Mouse (Mus musculus) forebrain, embryonic 11.5 days (tissue): ENCODE measurements around the gene Bcl6. TPM values are rescaled to one million over a fixed set of nuclear protein-coding genes. Genes with fewer than 3 reads are reported as not detected.
A peak's percentile ranks its signal among the peaks of the same experiment; 100 is the strongest.

ENCODE experiments used
- ATAC-seq: fragments of 200-750 bp; cut with Nextera tagmentation; replicated peaks from 2 replicates; pipeline ENCODE4 v1.8.0; 2017; ENCODE audit warnings: moderate TSS enrichment; ENCODE audit not compliant: low FRiP score
- DNase-seq: peaks from one replicate; pipeline ENCODE4 v3.0.0-alpha.2; 2017; ENCODE audit warnings: low spot score
- H3K27ac ChIP-seq: fragments of 300-500 bp; sonication (generic); 2 replicates; pipeline ENCODE4 v1.5.1; 2014; ENCODE audit warnings: low read depth, low read length
- H3K27me3 ChIP-seq: fragments of 300-500 bp; sonication (generic); 2 replicates; pipeline ENCODE4 v1.6.1; 2014; ENCODE audit warnings: mild to moderate bottlenecking, low read length, mixed read lengths; ENCODE audit not compliant: control insufficient read depth, insufficient read depth
- H3K36me3 ChIP-seq: fragments of 300-500 bp; sonication (generic); 2 replicates; pipeline ENCODE4 v1.6.1; 2014; ENCODE audit warnings: mild to moderate bottlenecking, low read length, moderate library complexity, mixed read lengths; ENCODE audit not compliant: control insufficient read depth, insufficient read depth
- H3K4me1 ChIP-seq: fragments of 300-500 bp; sonication (generic); replicated peaks from 2 replicates; pipeline ENCODE4 v1.6.1; 2014; ENCODE audit warnings: low read length, mixed read lengths; ENCODE audit not compliant: control insufficient read depth, insufficient read depth
- H3K4me2 ChIP-seq: fragments of 300-500 bp; sonication (generic); 2 replicates; pipeline ENCODE4 v1.6.1; 2014; ENCODE audit warnings: low read depth, mild to moderate bottlenecking, low read length, moderate library complexity, mixed read lengths; ENCODE audit not compliant: severe bottlenecking
- H3K4me3 ChIP-seq: fragments of 300-500 bp; sonication (generic); 2 replicates; pipeline ENCODE4 v1.5.1; 2014; ENCODE audit warnings: low read depth, low read length
- H3K9ac ChIP-seq: fragments of 300-500 bp; sonication (generic); 2 replicates; pipeline ENCODE4 v1.6.1; 2014; ENCODE audit warnings: low read length
- H3K9me3 ChIP-seq: fragments of 300-500 bp; sonication (generic); 2 replicates; pipeline ENCODE4 v1.6.1; 2016; ENCODE audit warnings: low read length, mixed read lengths; ENCODE audit not compliant: control insufficient read depth
- WGBS: fragments of 180-500 bp; shearing (Covaris S2); extraction: QIAGEN DNeasy Blood & Tissue Kit; methylation state at CpG from one replicate; pipeline ENCODE4 v1.1.7; 2014; 5-methylcytosine and 5-hydroxymethylcytosine counted together
- polyA plus RNA-seq: library from polyadenylated mRNA; unstranded; fragments of >200 nt; fragmentation: Nextera tagmentation; extraction: Ambion mirVana; gene quantifications from 2 replicates; pipeline ENCODE4 v1.2.1, GENCODE M21; 2014

Bcl6 gene
- polyA plus RNA-seq, 1 experiment from 2014 or later, result 0.24 TPM

GRCm38 (mm10) chr16:23997228-23997627 is 8.6 kb upstream of the Bcl6 start:
- Histone ChIP-seq H3K27me3 (no peaks in the 10 kb centered on the region), H3K4me2 (no peak overlapping the region), H3K9ac (no peak overlapping the region), H3K9me3 (no peaks in the 10 kb centered on the region), H3K4me3 (no peak overlapping the region), H3K36me3 (no peaks in the 10 kb centered on the region), H3K4me1 (no peaks in the 10 kb centered on the region), H3K27ac (no peak overlapping the region)
- DNase-seq (no peak), ATAC-seq (no peak)
- WGBS, result 89% methylated on average over 3 of the region's 3 CpGs

- DNase-seq, result no peak
Observed at GRCm38 (mm10) chr16:23996342-23996741, 7.7 kb upstream of the Bcl6 start.

GRCm38 (mm10) chr16:23993351-23994321 is 5.0 kb upstream of the Bcl6 start:
- no peaks in the 10 kb centered on the region for H3K9me3 ChIP-seq
- H3K36me3 ChIP-seq, result no peaks in the 10 kb centered on the region
- DNase-seq (no peak), ATAC-seq (no peak)
- H3K27ac ChIP-seq, result no peak overlapping the region
- H3K4me3 ChIP-seq, result no peak overlapping the region
- H3K9ac ChIP-seq, result no peak overlapping the region
- H3K4me2 ChIP-seq, result no peak overlapping the region
- peaks cover 2% of the 10 kb centered on the region; the same call in 1 of the 2 replicates for H3K4me1 ChIP-seq
- WGBS, result 63% methylated on average over 17 of the region's 17 CpGs
- H3K27me3 ChIP-seq, result no peaks in the 10 kb centered on the region

More at GRCm38 (mm10) chr16:23996342-23996741, 7.7 kb upstream of the Bcl6 start:
- WGBS, result 91% methylated on average over 7 of the region's 7 CpGs
- no peak overlapping the region for H3K4me2 ChIP-seq
- no peak overlapping the region for H3K27ac ChIP-seq
- no peaks in the 10 kb centered on the region for H3K36me3 ChIP-seq
- H3K4me1 ChIP-seq, result no peaks in the 10 kb centered on the region
- no peak for ATAC-seq
- no peaks in the 10 kb centered on the region for H3K27me3 ChIP-seq
- no peaks in the 10 kb centered on the region for H3K9me3 ChIP-seq
- H3K4me3 ChIP-seq, result no peak overlapping the region
- no peak overlapping the region for H3K9ac ChIP-seq

DNA sequence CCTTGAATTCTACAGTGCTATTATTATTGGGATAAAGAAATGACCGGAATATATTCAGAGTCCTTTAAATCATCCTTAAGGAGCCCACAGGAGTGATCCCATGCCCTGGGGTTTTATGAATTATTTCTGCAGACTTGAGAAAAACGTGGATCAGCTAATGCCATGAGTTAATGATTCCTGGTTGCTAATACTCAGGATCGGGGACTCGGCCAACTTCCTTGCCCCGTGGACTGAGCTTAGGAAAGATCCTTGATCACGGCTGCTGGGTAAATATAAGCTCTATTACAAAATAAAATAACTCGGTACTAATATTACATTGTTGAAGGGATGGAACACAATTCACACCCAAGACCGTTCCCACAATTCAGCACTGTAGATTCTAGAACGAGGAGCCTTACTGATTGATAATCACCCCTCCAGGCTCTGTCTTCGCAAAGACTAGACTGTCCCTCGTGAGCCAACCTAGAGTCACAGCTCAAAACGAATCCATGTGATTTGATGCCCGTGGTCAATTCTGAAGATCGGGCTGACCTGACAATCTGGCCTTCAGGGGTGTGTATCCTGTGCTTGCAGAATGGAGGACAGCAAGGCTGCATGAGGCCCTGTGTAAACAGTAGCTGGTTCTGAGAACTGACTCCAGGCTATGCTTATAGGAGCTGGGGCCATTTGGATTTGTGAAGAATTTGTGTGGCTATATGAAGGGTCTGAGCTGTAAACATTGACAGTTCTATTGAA is 3.4 kb upstream of the Bcl6 start:
- H3K9me3 ChIP-seq, result no peaks in the 10 kb centered on the region
- DNase-seq, result no peak
- no peak overlapping the region for H3K4me3 ChIP-seq
- H3K27ac ChIP-seq, result no peak overlapping the region
- WGBS, result 86% methylated on average over 14 of the region's 14 CpGs
- ATAC-seq, result no peak
- H3K4me2 ChIP-seq, result no peak overlapping the region
- H3K4me1 ChIP-seq, result peaks cover 3% of the 10 kb centered on the region; the same call in 1 of the 2 replicates
- H3K9ac ChIP-seq, result no peak overlapping the region
- H3K27me3 ChIP-seq, result no peaks in the 10 kb centered on the region
- H3K36me3 ChIP-seq, result no peaks in the 10 kb centered on the region

GRCm38 (mm10) chr16:23991170-23991569 is 2.5 kb upstream of the Bcl6 start:
- Histone ChIP-seq H3K9me3 (no peaks in the 10 kb centered on the region), H3K27me3 (peaks cover 2% of the 10 kb centered on the region; the same call in 1 of the 2 replicates), H3K36me3 (no peaks in the 10 kb centered on the region), H3K4me3 (no peak overlapping the region), H3K27ac (no peak overlapping the region), H3K9ac (no peak overlapping the region), H3K4me1 (peaks cover 5% of the 10 kb centered on the region; the same call in 1 of the 2 replicates), H3K4me2 (no peak overlapping the region)
- 1% methylated on average over 4 of the region's 4 CpGs for WGBS
- no peak for ATAC-seq
- DNase-seq, result peak; percentile 90

DNA sequence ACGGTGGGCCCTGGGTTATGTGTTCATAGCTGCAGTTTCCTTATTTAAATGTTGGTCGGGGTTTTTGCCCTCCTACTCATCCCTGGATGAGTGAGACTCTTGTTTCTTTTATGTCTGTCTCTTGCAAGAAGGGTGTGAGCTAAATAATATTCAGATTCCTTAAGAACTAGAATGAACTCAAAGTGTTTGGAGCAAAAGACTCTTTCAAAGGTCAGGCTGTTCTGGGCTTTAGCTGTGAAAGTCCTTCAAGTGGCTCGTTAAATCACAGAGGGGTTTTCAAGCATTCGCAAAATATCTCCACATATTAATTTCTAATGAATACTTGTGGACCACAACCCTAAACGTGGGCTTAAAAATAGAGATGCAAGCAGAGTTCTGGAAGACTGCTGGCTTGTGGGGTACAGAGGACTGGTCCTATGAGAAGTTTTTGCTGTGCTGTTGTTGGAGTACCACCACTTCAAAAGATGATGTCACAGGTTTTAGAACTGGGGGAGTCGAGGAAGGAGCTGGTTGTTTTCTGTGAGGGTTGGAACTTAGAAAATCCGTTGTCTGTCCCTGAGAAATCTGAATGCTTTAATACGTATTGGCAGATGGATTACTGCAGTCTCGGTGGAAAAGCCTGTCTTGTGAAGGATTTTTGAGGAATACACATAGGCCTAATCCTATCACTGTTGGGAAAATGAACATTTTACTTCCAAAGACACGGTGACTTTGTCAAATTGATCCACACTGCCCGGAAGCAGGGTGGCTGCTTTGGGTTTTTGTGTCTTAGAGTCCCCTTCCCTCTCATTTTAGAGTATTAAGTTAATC is 1.7 kb upstream of the Bcl6 start:
- peaks cover 9% of the 10 kb centered on the region for H3K27me3 ChIP-seq
- H3K27ac ChIP-seq, result no peak overlapping the region
- H3K4me1 ChIP-seq, result peaks cover 5% of the 10 kb centered on the region; the same call in 1 of the 2 replicates
- H3K9ac ChIP-seq, result peak overlapping the region; percentile 83
- peak overlapping the region; percentile 86 for H3K4me2 ChIP-seq
- DNase-seq (no peak), ATAC-seq (no peak)
- no peaks in the 10 kb centered on the region for H3K36me3 ChIP-seq
- H3K4me3 ChIP-seq, result peak overlapping the region; percentile 57
- 22% methylated on average over 11 of the region's 11 CpGs for WGBS
- H3K9me3 ChIP-seq, result no peaks in the 10 kb centered on the region

DNA sequence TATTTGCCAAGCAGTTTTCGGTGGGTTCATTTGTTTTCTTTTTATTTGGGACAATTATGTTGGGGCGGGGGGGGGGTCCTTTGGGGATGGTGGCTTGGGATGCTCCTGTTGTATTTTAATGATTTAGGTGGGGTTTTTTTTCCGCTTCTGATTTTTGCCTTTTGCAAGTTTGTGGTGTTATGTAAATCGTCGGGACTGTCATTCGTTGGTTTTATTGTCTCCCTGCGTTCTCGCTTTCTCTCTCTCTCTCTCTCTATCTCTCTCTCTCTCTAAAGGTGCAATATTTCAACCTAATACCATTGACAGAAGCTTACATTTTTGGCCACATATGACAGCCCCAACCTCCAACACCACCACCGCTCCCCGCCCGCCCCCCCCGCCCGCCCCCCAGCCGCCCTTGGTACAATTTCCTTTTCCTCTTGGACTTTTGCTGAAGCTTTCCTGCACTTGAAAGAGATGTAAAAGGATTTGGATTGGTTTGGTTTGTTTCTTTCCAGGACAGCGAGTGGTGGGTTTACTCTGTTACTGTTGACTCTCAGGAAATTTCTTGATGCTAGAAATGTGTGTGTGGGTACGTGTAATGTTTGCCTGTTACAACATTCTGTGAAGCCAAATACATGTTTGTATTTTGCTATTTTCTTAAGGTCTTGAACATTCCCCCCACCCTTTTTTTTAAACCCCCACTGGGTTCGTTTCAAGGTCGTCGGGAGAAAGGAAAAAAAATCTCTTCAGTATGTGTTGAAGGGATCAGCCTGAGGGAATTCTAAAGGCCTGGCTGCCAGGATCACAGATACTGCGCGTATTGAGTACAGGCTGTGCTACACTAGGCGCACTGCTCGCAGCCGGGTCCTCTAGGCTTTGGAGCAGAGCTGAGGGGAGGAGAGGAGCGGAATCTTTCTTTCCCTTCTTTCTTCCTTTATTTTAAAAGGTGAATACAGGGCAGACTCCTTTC is 833 bp upstream of the Bcl6 start:
- ATAC-seq, result no peak

More for the DNA sequence above, 833 bp upstream of the Bcl6 start:
- peak overlapping the region; percentile 83 for H3K9ac ChIP-seq
- no peaks in the 10 kb centered on the region for H3K36me3 ChIP-seq
- peaks cover 15% of the 10 kb centered on the region for H3K27me3 ChIP-seq
- WGBS, result under 1% methylated on average over 25 of the region's 25 CpGs
- H3K4me1 ChIP-seq, result peaks cover 5% of the 10 kb centered on the region; the same call in 1 of the 2 replicates
- H3K27ac ChIP-seq, result peak overlapping the region; percentile 98
- H3K4me2 ChIP-seq, result peak overlapping the region; percentile 86
- H3K9me3 ChIP-seq, result no peaks in the 10 kb centered on the region
- peak overlapping the region; percentile 57 for H3K4me3 ChIP-seq
- DNase-seq, result no peak
